Mouse (Mus musculus) embryonic fibroblast, embryonic 13.5 days (primary cell): ENCODE data around the gene Usp40.

Experiments
- CTCF ChIP-seq: IDR thresholded peaks from 2 replicates; pipeline ENCODE4 v1.5.1; 2011; ENCODE audit warnings: mild to moderate bottlenecking, control low read depth, low read length, moderate library complexity, borderline replicate concordance; ENCODE audit not compliant: insufficient read depth
- POLR2A ChIP-seq: IDR thresholded peaks from 2 replicates; pipeline ENCODE4 v1.6.1; 2011; ENCODE audit warnings: low read depth, mild to moderate bottlenecking, control low read depth, low read length, moderate library complexity

DNA sequence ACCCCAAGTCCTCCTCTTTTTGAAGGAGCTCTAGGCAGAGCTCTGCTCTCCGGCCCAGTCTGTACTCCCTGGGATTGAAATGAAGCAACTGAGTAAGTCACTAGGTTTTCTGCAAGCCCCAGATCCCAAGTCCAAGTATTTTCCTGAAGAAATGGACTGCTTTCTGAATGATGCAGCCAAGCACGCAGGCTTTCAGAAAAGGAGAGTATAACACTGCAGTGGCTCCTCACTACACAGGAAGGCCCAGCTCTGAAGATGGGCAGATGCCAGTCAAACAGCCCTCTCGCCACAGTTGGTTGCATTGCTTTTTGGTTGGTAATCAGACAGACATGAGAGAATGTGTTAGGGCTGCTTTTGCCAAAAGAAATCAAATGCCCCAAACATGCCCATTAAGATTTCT lies 56.7 kb downstream of the Usp40 start:
- TF ChIP-seq POLR2A (no peak), CTCF (no peak)
